Mouse (Mus musculus): Measurements from ENCODE around the gene Efcab9. TPM values are rescaled to one million over a fixed set of nuclear protein-coding genes. Genes with fewer than 3 reads are reported as not detected.

Gene Efcab9
- polyA plus RNA-seq, 1 experiment from 2014 or later = not detected

GRCm38 (mm10) chr11:32487501-32487900 lies 44.4 kb downstream of the Efcab9 start:
- Histone ChIP-seq H3K27ac (replicated peaks) (no peak overlapping the region), H3K4me2 (no peak overlapping the region), H3K4me3 (replicated peaks) (no peak overlapping the region), H3K9me3 (replicated peaks) (no peaks in the 10 kb centered on the region), H3K36me3 (no peaks in the 10 kb centered on the region), H3K27me3 (replicated peaks) (no peaks in the 10 kb centered on the region), H3K4me1 (0 out of 2 replicates have a peak, but pooled peaks cover 11% of the 10 kb centered on the region), H3K9ac (replicated peaks) (no peak overlapping the region)
- WGBS = 93% methylated on average over 3 of the region's 3 CpGs
- ATAC-seq (ENCODE audit: low FRiP score) = no peak

- 0 out of 2 replicates have a peak, but pooled peaks cover 11% of the 10 kb centered on the region for H3K4me1 ChIP-seq
- no peak for ATAC-seq (ENCODE audit: low FRiP score)
- H3K4me2 ChIP-seq = no peak overlapping the region
- no peaks in the 10 kb centered on the region for H3K9me3 ChIP-seq (replicated peaks)
- H3K9ac ChIP-seq (replicated peaks) = no peak overlapping the region
- H3K27ac ChIP-seq (replicated peaks) = no peak overlapping the region
- no peak overlapping the region for H3K4me3 ChIP-seq (replicated peaks)
- no peaks in the 10 kb centered on the region for H3K27me3 ChIP-seq (replicated peaks)
- no peaks in the 10 kb centered on the region for H3K36me3 ChIP-seq
- WGBS = 82% methylated on average over 3 of the region's 3 CpGs
These were observed 45.3 kb downstream of the Efcab9 start for GRCm38 (mm10) chr11:32486621-32487020.

- ATAC-seq (ENCODE audit: low FRiP score) = no peak
- WGBS = 80% methylated on average over 3 of the region's 3 CpGs
- H3K9me3 ChIP-seq (replicated peaks) = no peaks in the 10 kb centered on the region
These were observed 46.6 kb downstream of the Efcab9 start for GRCm38 (mm10) chr11:32485290-32485689.

GRCm38 (mm10) chr11:32481525-32481924 lies 50.4 kb downstream of the Efcab9 start:
- Histone ChIP-seq H3K4me1 (no peaks in the 10 kb centered on the region), H3K4me3 (replicated peaks) (no peak overlapping the region)
- 73% methylated on average over 2 of the region's 2 CpGs for WGBS

More at GRCm38 (mm10) chr11:32485290-32485689, 46.6 kb downstream of the Efcab9 start:
- Histone ChIP-seq H3K4me3 (replicated peaks) (no peak overlapping the region), H3K4me1 (0 out of 2 replicates have a peak, but pooled peaks cover 11% of the 10 kb centered on the region), H3K27ac (replicated peaks) (no peak overlapping the region), H3K36me3 (no peaks in the 10 kb centered on the region), H3K4me2 (no peak overlapping the region), H3K9ac (replicated peaks) (no peak overlapping the region), H3K27me3 (replicated peaks) (no peaks in the 10 kb centered on the region)

GRCm38 (mm10) chr11:32475487-32476236 lies 56.2 kb downstream of the Efcab9 start:
- H3K4me1 ChIP-seq = peaks cover 3% of the 10 kb centered on the region; the same call in 1 of the 2 replicates
- no peaks in the 10 kb centered on the region for H3K36me3 ChIP-seq
- no peak overlapping the region for H3K27ac ChIP-seq (replicated peaks)
- no peak overlapping the region for H3K4me3 ChIP-seq (replicated peaks)
- H3K9ac ChIP-seq (replicated peaks) = no peak overlapping the region
- no peaks in the 10 kb centered on the region for H3K27me3 ChIP-seq (replicated peaks)
- 82% methylated on average over 5 of the region's 5 CpGs for WGBS
- no peak for ATAC-seq (ENCODE audit: low FRiP score)
- no peaks in the 10 kb centered on the region for H3K9me3 ChIP-seq (replicated peaks)
- H3K4me2 ChIP-seq = no peak overlapping the region

More at GRCm38 (mm10) chr11:32481525-32481924, 50.4 kb downstream of the Efcab9 start:
- no peak overlapping the region for H3K27ac ChIP-seq (replicated peaks)
- ATAC-seq (ENCODE audit: low FRiP score) = no peak
- H3K36me3 ChIP-seq = no peaks in the 10 kb centered on the region
- no peaks in the 10 kb centered on the region for H3K27me3 ChIP-seq (replicated peaks)
- H3K9ac ChIP-seq (replicated peaks) = no peak overlapping the region
- H3K9me3 ChIP-seq (replicated peaks) = no peaks in the 10 kb centered on the region
- H3K4me2 ChIP-seq = no peak overlapping the region

GRCm38 (mm10) chr11:32474725-32475124 lies 57.2 kb downstream of the Efcab9 start:
- Histone ChIP-seq H3K36me3 (no peaks in the 10 kb centered on the region), H3K9me3 (replicated peaks) (no peaks in the 10 kb centered on the region), H3K4me3 (replicated peaks) (no peak overlapping the region), H3K4me1 (peaks cover 5% of the 10 kb centered on the region; the same call in 1 of the 2 replicates), H3K27me3 (replicated peaks) (no peaks in the 10 kb centered on the region), H3K4me2 (no peak overlapping the region), H3K27ac (replicated peaks) (no peak overlapping the region), H3K9ac (replicated peaks) (no peak overlapping the region)
- no peak for ATAC-seq (ENCODE audit: low FRiP score)
- 86% methylated on average over 3 of the region's 3 CpGs for WGBS

Other genes with a start within 250 kb of the Efcab9 start
- 2,622 and 3,044 TPM in 2 replicates for gene Hba-a1, start 248.6 kb downstream of the Efcab9 start, polyA plus RNA-seq (2015; fragmentation: Nextera tagmentation; extraction: Ambion mirVana)
- gene Hbq1b, start 245.1 kb downstream of the Efcab9 start, polyA plus RNA-seq (2015; fragmentation: Nextera tagmentation; extraction: Ambion mirVana) = 0.93 and 1.1 TPM in 2 replicates
- gene Hba-a2, start 235.6 kb downstream of the Efcab9 start, polyA plus RNA-seq (2015; fragmentation: Nextera tagmentation; extraction: Ambion mirVana) = 6,998 and 8,084 TPM in 2 replicates
- gene Hbq1a, start 232.0 kb downstream of the Efcab9 start, polyA plus RNA-seq (2015; fragmentation: Nextera tagmentation; extraction: Ambion mirVana) = 0.79 and 1.5 TPM in 2 replicates
- 17.2 and 17.8 TPM in 2 replicates for gene Sh3pxd2b, start 184.3 kb downstream of the Efcab9 start, polyA plus RNA-seq (2015; fragmentation: Nextera tagmentation; extraction: Ambion mirVana)
- gene Ubtd2, start 76.7 kb downstream of the Efcab9 start, polyA plus RNA-seq (2015; fragmentation: Nextera tagmentation; extraction: Ambion mirVana) = 34.9 and 38.5 TPM in 2 replicates
- 2.3 and 3.9 TPM in 2 replicates for gene Stk10, start 1.2 kb upstream of the Efcab9 start, polyA plus RNA-seq (2015; fragmentation: Nextera tagmentation; extraction: Ambion mirVana)
- gene Fbxw11, start 110.6 kb upstream of the Efcab9 start, polyA plus RNA-seq (2015; fragmentation: Nextera tagmentation; extraction: Ambion mirVana) = 107 and 110 TPM in 2 replicates

Data from neural tube, embryonic 15.5 days (tissue).